Mouse (Mus musculus) cerebellum, adult 2 months (tissue): Measurements from ENCODE around the gene Tenm2.

ENCODE experiments used
- CTCF ChIP-seq: fragments of 200-500 bp; IDR thresholded peaks from 2 replicates; pipeline ENCODE4 v1.5.1; 2011; ENCODE audit warnings: low read depth, mild to moderate bottlenecking, control low read depth, low read length, moderate library complexity, borderline replicate concordance; ENCODE audit not compliant: insufficient read depth
- POLR2A ChIP-seq: fragments of 200-500 bp; IDR thresholded peaks from 2 replicates; pipeline ENCODE4 v1.6.1; 2011; ENCODE audit warnings: low read length, control low read depth, borderline replicate concordance; ENCODE audit not compliant: insufficient read depth

DNA sequence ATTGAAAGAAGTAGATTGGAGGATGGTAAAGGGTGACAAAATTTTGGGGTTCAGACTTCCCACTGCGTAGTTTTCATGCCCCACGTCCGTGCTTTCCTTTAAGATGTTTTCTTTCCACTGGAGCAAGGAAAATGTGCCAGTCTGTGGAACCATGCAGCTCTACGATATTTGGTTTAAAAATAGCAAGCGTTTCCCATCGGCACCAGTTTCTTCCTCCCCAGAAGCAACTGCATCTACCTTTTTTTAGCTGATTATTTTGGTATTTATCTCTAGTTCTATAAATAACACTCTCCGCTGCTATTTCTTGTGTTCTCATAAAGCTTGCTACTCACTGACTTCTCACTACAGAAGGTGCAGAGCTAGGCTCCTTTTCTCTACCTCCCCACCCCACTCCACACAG, 864.0 kb downstream of the Tenm2 start:
- no peak for TF ChIP-seq POLR2A
- TF ChIP-seq CTCF = no peak
